Mouse (Mus musculus): ENCODE results near the gene Arl3.

DNA sequence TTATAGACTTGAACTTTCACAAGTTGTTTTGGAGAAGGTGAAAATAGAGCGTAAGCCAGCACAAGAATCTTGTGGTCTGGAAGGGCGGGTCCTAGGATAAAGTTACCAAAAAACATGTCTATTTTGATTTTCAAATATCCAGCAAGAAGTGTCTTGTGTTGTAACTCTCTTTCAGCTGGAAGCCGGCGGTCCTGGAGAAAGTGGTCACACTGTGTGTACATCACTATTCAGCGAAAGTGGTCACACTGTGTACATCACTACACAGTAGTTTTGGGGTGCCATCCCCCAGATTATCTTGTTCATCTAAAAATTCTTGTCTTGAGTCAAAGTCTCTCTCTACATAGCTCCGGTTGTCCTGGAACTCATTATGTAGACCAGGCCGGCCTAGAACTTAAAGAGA is 35.2 kb upstream of the Arl3 start:
- no peak for TF ChIP-seq CTCF (IDR thresholded peaks at IDR 0.05; ENCODE audit: low read depth, low read length)
- no peak for TF ChIP-seq POLR2A (IDR thresholded peaks at IDR 0.05; ENCODE audit: borderline replicate concordance, low read depth, low read length)
